Comparison of ENCODE assay signal across 8 mouse cellular contexts in genomic region chr5:134455914-134456423, GRCm38 (mm10). TPM values are rescaled to one million over a fixed set of nuclear protein-coding genes. Genes with fewer than 3 reads are reported as not detected.
DNase-seq lines count a peak whose midpoint lies in the region; ATAC-seq and TF ChIP-seq lines count a peak whose summit lies in the region.

No protein-coding gene starts in this region.

- H3ac ChIP-seq in myocyte (ENCODE audit: control insufficient read depth, insufficient read length), result peak overlapping the region; percentile 82

- H3K9me3 ChIP-seq in forebrain, embryonic 14.5 days (replicated peaks; ENCODE audit: control insufficient read depth, low read length), result 0 out of 2 replicates have a peak, but pooled peaks cover 2% of the 10 kb centered on the region
- H3K9me3 ChIP-seq in liver, embryonic 12.5 days (replicated peaks), result 0 out of 2 replicates have a peak, but pooled peaks cover 2% of the 10 kb centered on the region

- H3K4me3 ChIP-seq in layer of hippocampus, adult 2 months, result peak overlapping the region; percentile 65
- peak overlapping the region; percentile 51 for H3K4me3 ChIP-seq in forebrain, embryonic 14.5 days (ENCODE audit: low read depth, low read length)
- peak overlapping the region; percentile 76 for H3K4me3 ChIP-seq in liver, embryonic 12.5 days
- peak overlapping the region; percentile 100 for H3K4me3 ChIP-seq in myocyte

- H3K4me1 ChIP-seq in forebrain, embryonic 14.5 days (ENCODE audit: control insufficient read depth, insufficient read depth, low read length), result peaks cover 14% of the 10 kb centered on the region
- H3K4me1 ChIP-seq in liver, embryonic 12.5 days, result peaks cover 41% of the 10 kb centered on the region

- no peak for TF ChIP-seq POLR2A in myocyte (IDR thresholded peaks at IDR 0.05; ENCODE audit: insufficient read length, low read depth)

- no peaks in the 10 kb centered on the region for H3K27me3 ChIP-seq in forebrain, embryonic 14.5 days (replicated peaks; ENCODE audit: control insufficient read depth, insufficient read depth, low read length)
- no peaks in the 10 kb centered on the region for H3K27me3 ChIP-seq in liver, embryonic 12.5 days (replicated peaks)
- no peaks in the 10 kb centered on the region for H3K27me3 ChIP-seq in myocyte (ENCODE audit: control insufficient read depth, insufficient read depth, insufficient read length)

- 0 out of 2 replicates have a peak, but pooled peaks cover 6% of the 10 kb centered on the region for H3K36me3 ChIP-seq in forebrain, embryonic 14.5 days (ENCODE audit: control insufficient read depth, insufficient read depth, low read length)
- peaks cover 13% of the 10 kb centered on the region for H3K36me3 ChIP-seq in liver, embryonic 12.5 days
- H3K36me3 ChIP-seq in myocyte (ENCODE audit: control insufficient read depth, insufficient read depth), result no peaks in the 10 kb centered on the region

- 2% methylated on average over 13 of the region's 17 CpGs for WGBS in forebrain, embryonic 14.5 days
- WGBS in liver, embryonic 12.5 days (ENCODE audit: insufficient replicate concordance), result under 1% methylated on average over 17 of the region's 17 CpGs

- H3K4me2 ChIP-seq in forebrain, embryonic 14.5 days (ENCODE audit: low read length), result peak overlapping the region; percentile 89
- peak overlapping the region; percentile 85 for H3K4me2 ChIP-seq in liver, embryonic 12.5 days
- H3K4me2 ChIP-seq in myocyte (ENCODE audit: low read depth), result peak overlapping the region; percentile 88

- peak in 1 of 2 experiments; percentile 26 for DNase-seq in layer of hippocampus, adult 2 months (ENCODE audit: low spot score in 2 of 2)
- DNase-seq in layer of hippocampus, adult 9-10 months (ENCODE audit: low spot score), result no peak
- DNase-seq in forebrain, embryonic 14.5 days (ENCODE audit: low spot score), result peak; percentile 81
- peak; percentile 82 for DNase-seq in thymus, postnatal 14 days

- peak overlapping the region; percentile 68 for H3K27ac ChIP-seq in layer of hippocampus, adult 2 months
- peak overlapping the region; percentile 90 for H3K27ac ChIP-seq in forebrain, embryonic 14.5 days (ENCODE audit: low read depth, low read length)
- H3K27ac ChIP-seq in liver, embryonic 12.5 days, result peak overlapping the region; percentile 74

- peak overlapping the region; percentile 93 for H3K9ac ChIP-seq in forebrain, embryonic 14.5 days (ENCODE audit: low read length)
- peak overlapping the region; percentile 80 for H3K9ac ChIP-seq in liver, embryonic 12.5 days

- peak; percentile 19; the same call in 1 of the 2 replicates for ATAC-seq in cerebellum, adult (ENCODE audit: insufficient number of reproducible peaks, low FRiP score, low TSS enrichment)
- peak; percentile 67 for ATAC-seq in forebrain, embryonic 14.5 days
- ATAC-seq in inflammation-experienced regulatory T-cells, adult 6 months, result peak; percentile 25
- peak; percentile 67 for ATAC-seq in liver, embryonic 12.5 days

- no peak for TF ChIP-seq CTCF in layer of hippocampus, adult 2 months (conservative IDR thresholded peaks at IDR 0.05)

- H3K79me2 ChIP-seq in myocyte (ENCODE audit: control insufficient read depth, insufficient read depth), result peaks cover 54% of the 10 kb centered on the region

TF ChIP-seq in myocyte, 11 proteins besides CTCF, POLR2A, EP300 and RAD21:
- TF ChIP-seq CEBPB (IDR thresholded peaks at IDR 0.05; ENCODE audit: insufficient read depth, poor library complexity, severe bottlenecking) (no peak), USF1 (IDR thresholded peaks at IDR 0.05; ENCODE audit: low read depth) (peak; percentile 84), MYOG (IDR thresholded peaks at IDR 0.05; ENCODE audit: control insufficient read depth in 1 of 3, insufficient read depth in 1 of 3, insufficient read length in 2 of 3, low read depth in 2 of 3) (peak in 1 of 3 experiments; percentile 17)

RNA-seq across cellular contexts. Expression of gene Gtf2ird1, which starts 0.5 kb away (rescaled TPM):
- total RNA-seq in layer of hippocampus, adult 2 months (2021), result 10 to 100 TPM; 22.8 to 25.4 TPM
- polyA plus RNA-seq in forebrain, embryonic 14.5 days (2014; fragmentation: Nextera tagmentation; extraction: Ambion mirVana), result 50.9 and 60.7 TPM in 2 replicates
- 10 to 100 TPM in 1 of 3 experiments, 1 to 10 TPM in 2; 3.5 to 12.4 (median 5.7) TPM for polyA plus RNA-seq in inflammation-experienced regulatory T-cells, adult 6 months (2017; shearing (Covaris generic))
- polyA plus RNA-seq in liver, embryonic 12.5 days (2016; fragmentation: Nextera tagmentation; extraction: Ambion mirVana), result 23.5 and 26.4 TPM in 2 replicates
- 62.0 TPM for polyA plus RNA-seq in myocyte (2012; fragmentation: generic; extraction: Trizol)
